Mouse (Mus musculus): ENCODE results near the gene Adgrl2.
A peak's percentile ranks its signal among the peaks of the same experiment; 100 is the strongest.

Gene Adgrl2

DNA sequence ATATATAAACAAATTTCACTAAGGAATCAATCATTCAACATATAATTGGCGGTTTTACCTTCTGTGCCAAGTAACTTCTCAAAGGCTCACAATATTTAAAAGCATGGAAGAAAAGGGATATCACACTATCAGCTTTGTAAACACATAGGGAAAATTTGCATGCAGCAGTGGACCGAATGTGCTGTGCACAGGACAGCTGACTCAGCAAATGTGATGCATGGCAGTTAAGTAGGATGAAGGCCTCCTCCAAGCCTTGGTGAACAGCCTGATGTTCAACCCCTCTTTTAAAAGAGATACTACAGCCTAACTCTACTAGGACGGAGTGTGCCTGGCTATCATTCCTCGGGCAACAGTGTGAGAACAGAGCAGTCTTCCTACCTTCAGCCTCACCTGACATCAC lies 105.2 kb downstream of the Adgrl2 start:
- no peak for DNase-seq (ENCODE audit: low spot score)

GRCm38 (mm10) chr3:148881431-148881830 lies 108.9 kb downstream of the Adgrl2 start:
- DNase-seq (ENCODE audit: low spot score) = no peak

- no peak for DNase-seq (ENCODE audit: low spot score)
Observed at GRCm38 (mm10) chr3:148872563-148872962, 117.8 kb downstream of the Adgrl2 start.

DNA sequence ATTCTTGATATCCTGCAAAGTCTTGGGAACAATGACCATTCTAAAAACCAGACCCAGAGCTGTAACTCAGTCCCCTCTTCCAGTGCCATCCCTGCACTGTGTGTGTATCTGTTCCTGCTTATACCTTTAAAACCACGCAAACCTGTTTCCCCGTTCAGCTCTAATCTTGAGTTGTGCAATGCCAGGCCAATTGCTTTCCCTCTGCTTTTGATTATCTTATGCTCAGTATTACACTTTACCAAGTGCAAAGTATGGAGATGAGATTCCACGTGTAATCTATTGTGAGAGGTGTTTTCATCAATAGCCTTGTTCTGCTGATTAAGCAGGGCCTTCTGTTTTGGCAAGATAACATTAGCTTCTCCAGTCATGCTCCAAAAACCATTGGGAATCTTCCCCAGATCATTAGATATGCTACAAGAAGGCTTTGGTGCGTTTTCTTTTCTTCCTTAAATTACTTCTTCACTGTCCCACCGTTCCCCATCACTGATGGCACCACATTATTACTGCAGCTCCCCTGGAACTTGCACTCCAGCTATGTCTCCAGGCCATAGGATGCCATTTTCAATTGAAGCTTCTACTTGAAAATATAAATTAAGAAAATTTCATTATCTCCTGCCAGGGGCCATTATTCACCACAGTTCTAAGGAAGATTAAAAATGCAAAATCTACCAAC lies 118.4 kb downstream of the Adgrl2 start:
- DNase-seq (ENCODE audit: low spot score) = no peak

GRCm38 (mm10) chr3:148867618-148868017 lies 122.7 kb downstream of the Adgrl2 start:
- DNase-seq (ENCODE audit: low spot score) = no peak

GRCm38 (mm10) chr3:148866633-148867032 lies 123.7 kb downstream of the Adgrl2 start:
- DNase-seq (ENCODE audit: low spot score) = no peak

DNA sequence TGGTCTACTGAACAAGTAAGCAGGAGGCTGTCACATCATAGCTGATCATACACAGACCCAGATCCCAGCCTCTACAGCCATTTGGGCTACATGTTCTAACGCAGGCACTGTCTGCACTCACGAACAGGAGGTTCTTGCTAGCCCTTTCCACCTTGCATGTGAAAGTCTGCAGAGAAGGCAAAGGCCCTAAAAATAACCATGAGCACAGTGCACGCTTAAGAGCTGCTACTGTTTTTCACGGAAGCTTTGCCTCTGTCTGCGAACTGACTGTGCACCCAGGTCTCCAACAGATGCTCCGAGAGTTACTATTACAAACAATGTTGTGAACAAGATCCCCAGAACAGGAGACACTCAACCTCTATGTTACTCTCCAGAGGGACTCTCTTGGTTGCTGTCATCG lies 124.3 kb downstream of the Adgrl2 start:
- no peak for DNase-seq (ENCODE audit: low spot score)

- no peak for DNase-seq (ENCODE audit: low spot score)
Observed at GRCm38 (mm10) chr3:148865234-148865633, 125.1 kb downstream of the Adgrl2 start.

DNA sequence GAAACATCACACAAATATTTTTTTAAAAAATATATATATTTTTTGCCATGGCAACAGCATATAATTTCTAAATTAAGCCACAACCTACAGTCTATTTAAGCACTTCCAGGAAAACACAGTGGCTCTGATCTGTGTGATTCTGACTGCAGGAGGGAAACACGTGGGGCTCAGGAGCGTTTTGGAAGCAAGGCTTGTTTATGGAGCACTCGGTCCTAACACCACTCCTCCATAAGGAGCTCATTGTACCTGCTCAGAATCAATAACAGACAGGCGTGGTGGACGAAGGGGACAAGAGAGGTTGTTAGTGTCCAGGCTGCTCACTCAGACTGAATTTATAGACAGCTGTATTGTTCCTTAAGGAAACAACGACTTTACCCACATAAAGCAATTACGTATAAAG lies 128.5 kb downstream of the Adgrl2 start:
- no peak for DNase-seq (ENCODE audit: low spot score)

DNA sequence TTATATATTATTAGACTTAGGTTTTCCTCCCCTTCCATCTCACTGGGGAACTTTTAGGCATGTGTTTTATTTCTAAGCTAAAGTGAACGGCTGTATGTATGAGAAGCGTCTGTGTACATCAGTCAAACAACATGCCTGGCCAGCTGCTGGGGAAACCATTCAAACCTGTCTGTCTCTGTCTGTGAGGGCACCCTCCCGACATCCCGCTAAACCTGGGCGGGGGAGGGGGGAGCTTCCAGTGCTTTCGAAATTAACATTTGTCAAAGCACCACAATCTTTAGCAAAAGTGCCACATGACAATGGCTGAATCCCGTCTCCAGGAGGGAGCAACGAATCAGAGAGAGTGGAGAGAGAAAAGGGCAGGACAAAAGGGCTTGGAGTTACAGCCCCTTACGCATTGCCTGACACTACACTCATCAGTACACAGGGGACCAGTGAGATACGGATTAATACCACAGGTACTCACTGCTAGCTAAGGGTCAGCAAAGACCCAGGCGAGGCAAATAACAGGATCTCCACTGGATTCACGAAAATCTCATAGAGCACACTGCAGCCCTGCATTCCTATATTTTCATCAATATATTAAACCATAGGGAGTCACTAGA lies 135.9 kb downstream of the Adgrl2 start:
- DNase-seq (ENCODE audit: low spot score) = peak; percentile 28

GRCm38 (mm10) chr3:148853372-148853771 lies 137.0 kb downstream of the Adgrl2 start:
- peak; percentile 58 for DNase-seq (ENCODE audit: low spot score)

DNA sequence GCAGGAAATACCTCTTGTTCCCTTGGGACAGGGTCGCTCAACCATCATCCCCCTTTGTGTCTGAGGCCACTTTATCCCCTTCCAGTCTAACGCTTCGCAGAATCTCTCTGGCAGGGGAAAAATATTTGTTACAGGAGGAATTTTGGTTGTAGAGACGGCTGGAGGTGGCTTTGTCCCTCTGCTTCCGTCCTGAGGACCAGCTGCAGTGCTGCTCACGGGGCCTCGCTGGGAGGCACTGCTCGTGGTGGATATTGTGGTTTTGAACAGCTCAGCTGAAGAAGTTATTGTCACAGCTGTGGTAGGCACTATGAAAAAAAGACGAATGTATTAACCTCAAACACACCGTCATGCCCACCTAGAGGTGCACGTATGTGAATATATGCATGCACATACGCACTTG lies 137.8 kb downstream of the Adgrl2 start:
- DNase-seq (ENCODE audit: low spot score) = peak; percentile 25

DNA sequence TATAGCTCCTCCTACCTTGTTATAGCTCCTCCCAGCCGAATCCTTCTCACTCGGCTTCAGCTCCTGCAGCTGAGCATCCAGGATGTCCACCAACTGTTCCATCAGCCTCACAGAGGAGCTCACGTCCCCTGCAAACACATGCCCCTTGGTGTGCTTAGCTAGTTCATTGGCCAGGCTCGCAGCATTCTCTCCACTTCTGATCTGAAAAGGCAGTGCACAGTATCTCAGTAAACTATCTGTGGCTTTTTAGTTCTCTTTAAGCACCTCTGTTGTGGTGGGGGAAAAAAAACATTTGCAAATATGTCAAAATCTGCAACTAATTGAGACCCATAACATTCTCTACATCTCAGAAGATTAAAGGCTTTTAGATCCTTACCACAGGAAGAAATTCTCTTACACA lies 139.5 kb downstream of the Adgrl2 start:
- no peak for DNase-seq (ENCODE audit: low spot score)

- DNase-seq (ENCODE audit: low spot score) = no peak
Observed at GRCm38 (mm10) chr3:148848366-148848765, 142.0 kb downstream of the Adgrl2 start.

GRCm38 (mm10) chr3:148844182-148844581 lies 146.2 kb downstream of the Adgrl2 start:
- no peak for DNase-seq (ENCODE audit: low spot score)

DNA sequence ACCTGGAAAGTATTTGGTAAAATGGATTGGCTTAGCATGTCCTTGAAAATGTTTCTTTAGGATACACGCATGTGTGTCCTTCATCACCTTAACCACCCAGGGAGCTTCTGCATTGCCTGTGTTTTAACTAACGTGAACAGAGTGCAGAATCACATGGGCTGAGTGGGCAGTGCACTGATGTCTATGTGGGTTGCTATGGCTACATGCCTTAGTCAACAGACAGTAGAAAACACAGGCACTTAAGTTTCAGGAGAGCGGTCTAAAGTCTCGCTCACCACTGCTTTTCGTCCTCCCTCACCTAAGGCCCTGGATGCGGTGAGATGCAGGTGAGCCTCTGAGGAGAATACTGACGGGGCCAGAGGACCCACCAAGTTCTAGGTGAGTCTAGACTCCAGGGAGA lies 147.8 kb downstream of the Adgrl2 start:
- no peak for DNase-seq (ENCODE audit: low spot score)

DNA sequence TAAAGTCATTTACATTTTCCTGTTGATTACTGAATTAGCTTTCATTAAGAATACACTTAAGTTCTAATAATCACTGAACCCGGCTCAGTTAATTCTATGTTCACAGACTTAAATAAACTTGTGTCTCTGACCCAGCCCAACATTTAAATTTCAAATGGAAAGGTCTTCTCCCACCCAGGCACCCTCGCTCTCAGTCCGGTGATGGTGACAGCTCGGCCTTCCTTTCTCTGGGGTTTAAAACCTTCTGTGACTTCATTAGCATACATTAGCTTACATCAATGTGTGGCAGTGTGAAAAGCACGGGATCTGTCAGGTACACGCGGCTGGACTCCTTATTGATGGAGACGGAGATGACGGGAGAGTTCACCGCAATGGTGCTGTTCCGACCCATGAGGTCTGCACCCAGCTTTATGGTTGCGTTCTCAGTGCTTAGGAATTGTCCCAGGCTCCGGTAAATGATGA lies 151.5 kb downstream of the Adgrl2 start:
- no peak for DNase-seq (ENCODE audit: low spot score)

DNA sequence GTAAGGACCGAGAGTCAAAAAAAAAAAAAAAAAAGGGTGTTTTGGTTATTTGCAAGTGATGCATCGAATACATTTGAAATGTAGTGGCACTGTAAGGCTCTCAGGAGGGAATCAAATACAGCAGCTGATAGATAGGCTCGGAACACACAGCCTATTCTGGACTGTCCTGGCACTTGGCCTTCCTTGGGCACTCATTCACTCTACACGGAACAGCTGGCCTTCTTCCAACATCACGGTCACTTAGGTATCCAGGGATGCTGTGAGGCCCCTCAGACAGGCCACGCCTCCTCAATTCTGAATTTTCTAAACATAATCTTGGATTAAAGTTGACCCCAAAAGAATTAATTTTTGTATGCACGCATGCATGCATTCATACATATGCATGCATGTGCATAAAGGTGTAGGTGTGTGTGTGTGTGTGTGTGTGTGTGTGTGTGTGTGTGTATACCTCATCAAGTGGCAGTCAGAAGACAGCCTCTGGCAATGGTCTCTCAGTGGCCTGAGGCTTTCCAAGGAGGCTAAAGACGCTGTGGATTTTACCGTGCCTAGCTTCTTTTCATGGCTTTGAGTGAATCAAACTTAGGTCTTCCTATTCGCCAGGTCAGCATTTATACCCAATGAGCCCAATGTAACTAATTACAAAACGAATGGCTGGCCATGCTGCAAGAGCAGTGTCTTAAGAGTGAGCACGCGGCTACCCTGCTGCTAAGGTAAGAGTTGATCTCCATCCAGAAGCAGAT lies 152.1 kb downstream of the Adgrl2 start:
- no peak for DNase-seq (ENCODE audit: low spot score)

DNA sequence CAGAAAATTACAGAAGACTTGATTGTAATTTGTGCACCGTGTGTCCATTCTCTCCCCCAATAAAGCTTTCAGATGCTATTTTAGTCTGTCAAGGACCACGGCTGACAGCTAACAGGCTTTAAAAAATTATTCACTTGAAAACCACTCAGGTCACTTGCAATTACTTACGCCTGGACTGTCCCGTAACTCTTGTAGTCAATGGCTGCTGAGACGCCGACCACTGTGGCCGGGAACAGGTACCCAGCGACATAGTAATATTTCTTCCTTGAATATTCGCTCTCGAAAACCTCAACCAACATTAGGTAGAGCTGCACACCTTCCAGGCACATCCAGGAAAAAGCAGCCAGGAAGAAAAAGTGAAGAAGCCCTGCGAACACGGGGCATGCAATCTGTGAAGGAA lies 155.2 kb downstream of the Adgrl2 start:
- DNase-seq (ENCODE audit: low spot score) = peak; percentile 69

DNA sequence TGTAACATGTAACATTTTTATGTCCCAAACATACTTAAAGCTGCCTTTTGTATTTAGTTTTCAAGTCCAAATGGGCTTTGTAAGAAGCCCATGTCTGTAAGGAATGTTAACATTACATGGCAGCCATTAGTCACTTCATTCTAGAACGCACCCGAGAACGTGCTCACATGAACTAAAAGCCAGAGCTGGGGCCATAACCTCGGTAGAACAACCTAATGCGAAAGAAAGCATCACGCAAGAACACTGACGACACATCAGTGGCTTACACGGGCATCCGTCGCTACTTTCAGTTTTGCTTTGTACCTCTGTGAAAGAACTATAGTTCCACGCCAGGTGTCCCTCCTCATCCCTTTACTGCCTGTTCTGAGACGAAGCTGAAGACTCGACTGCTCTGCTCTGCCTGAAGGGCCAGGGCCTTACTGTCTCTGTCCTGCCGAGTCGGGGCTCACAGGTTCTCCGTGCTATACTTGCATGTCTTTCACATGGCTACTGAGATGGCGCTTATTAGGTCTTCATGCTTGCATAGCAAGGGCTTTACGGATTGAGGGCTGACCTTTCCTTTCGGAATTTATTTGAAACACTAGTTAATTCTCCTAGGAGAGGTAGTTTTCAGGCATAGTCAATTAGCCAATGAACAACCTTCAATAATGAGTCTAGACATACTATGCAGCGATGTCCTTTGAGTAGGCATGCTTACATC lies 157.1 kb downstream of the Adgrl2 start:
- DNase-seq (ENCODE audit: low spot score) = no peak

DNA sequence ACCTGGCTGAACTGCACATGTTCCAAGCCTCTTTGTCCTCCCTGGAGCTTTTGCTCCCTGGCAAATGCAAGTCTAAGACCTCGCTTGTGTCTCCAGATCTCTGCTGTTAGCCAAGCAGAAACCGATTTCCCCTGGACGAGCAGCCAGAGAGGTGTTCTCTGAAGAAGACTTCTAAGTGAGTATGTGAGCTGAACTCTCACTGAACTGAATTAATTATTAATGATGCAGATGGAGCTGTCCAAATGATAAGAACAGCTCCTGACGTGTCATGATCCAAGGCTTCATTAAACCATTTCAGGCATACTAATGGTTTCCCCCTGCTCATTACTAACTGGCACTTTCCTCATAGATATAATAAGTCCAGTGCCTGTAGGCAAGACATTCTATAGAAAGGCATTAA lies 158.4 kb downstream of the Adgrl2 start:
- peak; percentile 74 for DNase-seq (ENCODE audit: low spot score)

DNA sequence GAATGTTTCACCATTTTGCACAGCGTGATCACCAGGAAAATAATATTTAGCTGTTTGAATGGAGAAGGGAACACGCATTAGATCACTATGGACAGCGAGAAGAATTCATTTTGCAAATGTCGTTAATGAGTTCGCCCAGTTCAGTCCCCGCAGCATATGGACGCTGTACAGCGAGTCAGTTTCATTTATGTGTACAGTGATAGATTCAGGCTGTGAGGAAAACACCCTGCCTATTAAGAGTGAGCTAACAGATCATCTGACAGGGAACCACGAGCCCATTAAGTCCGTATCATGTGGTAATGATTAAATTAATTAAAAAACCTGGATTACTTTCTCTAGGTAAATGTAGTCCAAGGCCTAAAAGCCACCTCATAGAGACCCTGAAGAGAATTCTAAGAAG lies 161.8 kb downstream of the Adgrl2 start:
- no peak for DNase-seq (ENCODE audit: low spot score)

DNA sequence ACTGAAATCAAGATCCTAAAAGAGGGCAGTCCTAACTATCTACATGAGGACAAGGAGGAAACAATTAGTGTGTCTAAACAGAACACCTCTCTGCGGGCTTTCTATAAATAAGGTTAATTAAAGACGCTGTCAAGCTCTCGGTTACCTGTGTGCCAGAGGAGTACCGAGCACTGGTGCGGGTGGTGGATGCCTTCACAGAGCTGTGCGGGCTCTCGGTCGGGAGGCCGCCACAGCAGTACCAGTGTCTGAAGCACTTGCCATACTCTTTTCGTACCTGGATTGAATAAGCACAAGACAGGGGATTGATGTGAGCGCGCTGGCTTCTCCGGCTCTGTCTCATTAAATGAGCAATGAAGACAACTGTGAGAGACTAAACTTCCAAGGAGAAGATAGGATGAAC lies 166.8 kb downstream of the Adgrl2 start:
- no peak for DNase-seq (ENCODE audit: low spot score)
